Mouse (Mus musculus) testis, adult 2 months (tissue): ENCODE results near the gene Eno1.

Source experiments
- CTCF ChIP-seq: fragments of 200-500 bp; IDR thresholded peaks from 2 replicates; pipeline ENCODE4 v1.5.1; 2012; ENCODE audit warnings: low read depth, mild to moderate bottlenecking, inconsistent platforms, low read length, moderate library complexity; ENCODE audit not compliant: control insufficient read depth, insufficient read depth, insufficient replicate concordance
- POLR2A ChIP-seq: fragments of 200-500 bp; IDR thresholded peaks from 2 replicates; pipeline ENCODE4 v1.6.1; 2012; ENCODE audit warnings: low read depth, mild to moderate bottlenecking, inconsistent platforms, low read length, moderate library complexity; ENCODE audit not compliant: control insufficient read depth

GRCm38 (mm10) chr4:150239503-150239902 is 3.0 kb downstream of the Eno1 start:
- no peak for TF ChIP-seq POLR2A
- TF ChIP-seq CTCF, result no peak
